Mouse (Mus musculus) hindbrain, embryonic 16.5 days (tissue): ENCODE results near the gene Erh. TPM values are rescaled to one million over a fixed set of nuclear protein-coding genes. Genes with fewer than 3 reads are reported as not detected.

ENCODE experiments used
- ATAC-seq: fragments of 200-750 bp; cut with Nextera tagmentation; 2 replicates; pipeline ENCODE4 v1.8.0; 2017; ENCODE audit warnings: moderate TSS enrichment, moderate library complexity
- H3K27ac ChIP-seq: fragments of 300-500 bp; sonication (generic); 2 replicates; pipeline ENCODE4 v1.5.1; 2014; ENCODE audit warnings: low read depth, mild to moderate bottlenecking, control low read depth, low read length, moderate library complexity
- H3K27me3 ChIP-seq: fragments of 300-500 bp; sonication (generic); replicated peaks from 2 replicates; pipeline ENCODE4 v1.6.1; 2014; ENCODE audit warnings: low read length; ENCODE audit not compliant: control insufficient read depth, insufficient read depth
- H3K36me3 ChIP-seq: fragments of 300-500 bp; sonication (generic); 2 replicates; pipeline ENCODE4 v1.6.1; 2014; ENCODE audit warnings: mild to moderate bottlenecking, low read length, moderate library complexity, mixed read lengths; ENCODE audit not compliant: control insufficient read depth, insufficient read depth
- H3K4me1 ChIP-seq: fragments of 300-500 bp; sonication (generic); 2 replicates; pipeline ENCODE4 v1.6.1; 2014; ENCODE audit warnings: low read depth, low read length; ENCODE audit not compliant: control insufficient read depth, insufficient read depth
- H3K4me2 ChIP-seq: fragments of 300-500 bp; sonication (generic); 2 replicates; pipeline ENCODE4 v1.6.1; 2014; ENCODE audit warnings: mild to moderate bottlenecking, low read length, control low read depth, moderate library complexity
- H3K4me3 ChIP-seq: fragments of 300-500 bp; sonication (generic); 2 replicates; pipeline ENCODE4 v1.5.1; 2014; ENCODE audit warnings: mild to moderate bottlenecking, low read length, control low read depth, moderate library complexity
- H3K9ac ChIP-seq: fragments of 300-500 bp; sonication (generic); 2 replicates; pipeline ENCODE4 v1.6.1; 2014; ENCODE audit warnings: low read depth, mild to moderate bottlenecking, control low read depth, low read length, moderate library complexity
- H3K9me3 ChIP-seq: fragments of 300-500 bp; sonication (generic); 2 replicates; pipeline ENCODE4 v1.6.1; 2014; ENCODE audit warnings: mild to moderate bottlenecking, low read length, moderate library complexity; ENCODE audit not compliant: control insufficient read depth
- WGBS: fragments of 180-500 bp; shearing (Covaris S2); extraction: QIAGEN DNeasy Blood & Tissue Kit; methylation state at CpG from one replicate; pipeline ENCODE4 v1.1.7; 2014; 5-methylcytosine and 5-hydroxymethylcytosine counted together
- polyA plus RNA-seq: library from polyadenylated mRNA; unstranded; fragments of >200 nt; fragmentation: Nextera tagmentation; extraction: Ambion mirVana; gene quantifications from 2 replicates; pipeline ENCODE4 v1.2.1, GENCODE M21; 2015

Erh gene
- polyA plus RNA-seq, 1 experiment from 2014 or later, result 251 TPM

- H3K4me2 ChIP-seq, result no peak overlapping the region
- no peaks in the 10 kb centered on the region for H3K27me3 ChIP-seq
- peak overlapping the region; percentile 49 for H3K27ac ChIP-seq
- H3K4me1 ChIP-seq, result peaks cover 14% of the 10 kb centered on the region
- no peaks in the 10 kb centered on the region for H3K9me3 ChIP-seq
- WGBS, result 46% methylated on average over 4 of the region's 4 CpGs
- H3K9ac ChIP-seq, result no peak overlapping the region
- H3K36me3 ChIP-seq, result 0 out of 2 replicates have a peak, but pooled peaks cover 2% of the 10 kb centered on the region
- no peak overlapping the region for H3K4me3 ChIP-seq
- ATAC-seq, result 0 out of 2 replicates have a peak, but pooled peaks have one; percentile 24
Measured at GRCm38 (mm10) chr12:80603566-80603965, 40.6 kb downstream of the Erh start.

GRCm38 (mm10) chr12:80602432-80602831 is 41.7 kb downstream of the Erh start:
- Histone ChIP-seq H3K4me3 (no peak overlapping the region), H3K4me1 (peaks cover 17% of the 10 kb centered on the region), H3K27me3 (no peaks in the 10 kb centered on the region), H3K27ac (no peak overlapping the region), H3K36me3 (0 out of 2 replicates have a peak, but pooled peaks cover 2% of the 10 kb centered on the region), H3K9ac (no peak overlapping the region), H3K9me3 (no peaks in the 10 kb centered on the region), H3K4me2 (no peak overlapping the region)
- no peak for ATAC-seq
- 97% methylated on average over 5 of the region's 5 CpGs for WGBS

DNA sequence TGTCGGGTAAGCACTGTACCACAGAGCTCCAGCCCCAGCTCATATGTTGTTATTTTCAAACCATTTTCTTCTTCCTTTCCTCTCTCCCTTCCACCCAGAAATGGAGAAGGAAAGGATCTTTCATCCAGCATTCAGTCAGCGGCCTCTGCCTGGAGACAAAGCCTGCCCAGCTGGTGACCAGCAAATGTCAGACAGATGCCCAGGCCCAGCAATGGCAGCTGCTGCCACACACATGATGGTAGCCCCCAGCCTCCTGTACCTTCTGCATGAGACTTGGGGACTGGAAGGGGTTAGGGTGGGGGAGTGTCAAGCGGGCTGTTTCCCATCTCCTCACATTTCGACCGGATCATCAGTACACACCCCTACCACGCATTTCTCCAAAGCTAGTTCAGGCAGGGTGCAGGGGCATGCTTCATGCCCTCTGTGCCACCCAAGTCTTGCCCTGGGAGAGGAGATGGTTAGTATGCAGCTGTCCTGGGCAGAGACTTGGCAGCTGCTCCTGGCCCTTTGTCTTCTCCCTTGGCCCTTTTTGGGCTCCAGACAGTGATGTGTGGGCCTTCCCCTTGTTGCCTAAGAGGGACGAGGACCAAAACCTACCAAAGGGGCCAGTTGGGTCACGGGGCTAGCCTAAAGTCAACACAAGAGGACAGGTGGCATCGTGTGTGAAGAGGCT is 42.4 kb downstream of the Erh start:
- Histone ChIP-seq H3K27me3 (no peaks in the 10 kb centered on the region), H3K4me1 (peaks cover 17% of the 10 kb centered on the region), H3K4me2 (no peak overlapping the region), H3K27ac (no peak overlapping the region), H3K9ac (no peak overlapping the region), H3K9me3 (no peaks in the 10 kb centered on the region), H3K36me3 (0 out of 2 replicates have a peak, but pooled peaks cover 2% of the 10 kb centered on the region), H3K4me3 (no peak overlapping the region)
- ATAC-seq, result no peak
- WGBS, result 79% methylated on average over 9 of the region's 9 CpGs

DNA sequence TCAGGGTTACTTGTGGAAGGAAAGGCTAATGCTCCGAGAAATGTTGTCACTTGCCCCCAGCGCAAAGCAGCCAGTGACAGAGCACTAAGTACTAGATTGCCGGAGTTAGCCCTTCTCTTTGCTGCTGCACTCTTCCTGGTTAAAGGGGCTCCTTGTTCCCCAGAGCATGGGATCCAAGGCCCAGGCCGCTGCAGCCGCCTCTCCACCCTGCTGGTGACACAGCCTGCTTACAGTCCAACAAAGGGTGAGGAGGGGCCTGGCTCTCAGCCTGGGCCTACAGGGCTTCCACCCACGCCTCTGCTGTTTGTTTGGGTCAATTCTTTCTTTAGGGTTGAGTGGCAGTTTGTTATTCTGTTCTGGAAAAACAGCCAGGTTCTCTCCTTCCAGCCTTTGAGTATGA is 45.4 kb downstream of the Erh start:
- Histone ChIP-seq H3K4me3 (no peak overlapping the region), H3K9ac (no peak overlapping the region), H3K27me3 (no peaks in the 10 kb centered on the region), H3K27ac (peak overlapping the region; percentile 73), H3K9me3 (no peaks in the 10 kb centered on the region), H3K4me2 (no peak overlapping the region), H3K4me1 (peaks cover 8% of the 10 kb centered on the region), H3K36me3 (0 out of 2 replicates have a peak, but pooled peaks cover 2% of the 10 kb centered on the region)
- 32% methylated on average over 6 of the region's 6 CpGs for WGBS
- peak; percentile 83 for ATAC-seq

DNA sequence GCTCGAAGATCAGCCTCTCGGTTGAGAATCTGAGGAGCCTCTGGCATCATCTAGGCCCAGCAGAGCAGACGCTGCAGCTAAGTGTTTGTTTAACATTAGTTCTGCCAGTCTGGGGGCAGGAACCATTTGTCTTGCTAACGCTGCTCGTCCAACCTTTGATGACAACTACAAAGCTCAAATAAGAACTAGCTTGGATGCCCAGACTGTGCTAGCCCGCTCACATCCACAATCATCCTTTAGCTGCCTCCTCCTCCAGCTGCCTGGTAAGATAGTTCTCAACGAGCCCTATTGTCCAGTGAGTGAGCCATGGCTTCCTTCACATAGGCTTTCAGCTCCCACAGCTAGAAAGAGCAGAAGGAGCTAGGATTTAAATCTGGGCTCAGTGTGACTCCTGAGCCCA is 45.9 kb downstream of the Erh start:
- H3K4me2 ChIP-seq, result no peak overlapping the region
- peaks cover 4% of the 10 kb centered on the region for H3K4me1 ChIP-seq
- H3K27me3 ChIP-seq, result no peaks in the 10 kb centered on the region
- no peak overlapping the region for H3K4me3 ChIP-seq
- 0 out of 2 replicates have a peak, but pooled peaks cover 2% of the 10 kb centered on the region for H3K36me3 ChIP-seq
- H3K9ac ChIP-seq, result no peak overlapping the region
- peak overlapping the region; percentile 73 for H3K27ac ChIP-seq
- no peak for ATAC-seq
- 25% methylated on average over 7 of the region's 7 CpGs for WGBS
- no peaks in the 10 kb centered on the region for H3K9me3 ChIP-seq

DNA sequence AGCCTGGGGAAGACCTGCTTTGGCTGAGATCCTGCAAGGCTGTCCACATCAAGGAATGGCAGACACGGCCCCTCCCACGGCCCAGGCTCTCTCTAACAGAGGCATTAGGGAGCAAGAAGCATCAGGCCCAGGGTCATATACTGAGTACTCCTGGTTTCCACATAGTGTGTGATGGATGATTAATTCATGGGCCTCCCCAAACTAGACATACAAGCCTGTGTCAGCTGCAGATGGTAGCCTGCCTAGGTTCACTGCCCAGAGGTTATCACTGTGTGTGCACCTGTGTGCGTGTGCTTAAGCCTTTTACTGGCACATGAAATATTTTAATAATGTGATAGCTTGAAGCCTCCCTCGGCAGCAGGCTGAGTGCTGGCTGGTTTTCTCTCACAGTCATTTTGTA is 48.2 kb downstream of the Erh start:
- Histone ChIP-seq H3K9me3 (no peaks in the 10 kb centered on the region), H3K4me3 (no peak overlapping the region), H3K27ac (no peak overlapping the region), H3K4me1 (peaks cover 3% of the 10 kb centered on the region; the same call in 1 of the 2 replicates), H3K36me3 (no peaks in the 10 kb centered on the region), H3K9ac (no peak overlapping the region), H3K4me2 (no peak overlapping the region), H3K27me3 (no peaks in the 10 kb centered on the region)
- no peak for ATAC-seq
- WGBS, result 78% methylated on average over 4 of the region's 4 CpGs

DNA sequence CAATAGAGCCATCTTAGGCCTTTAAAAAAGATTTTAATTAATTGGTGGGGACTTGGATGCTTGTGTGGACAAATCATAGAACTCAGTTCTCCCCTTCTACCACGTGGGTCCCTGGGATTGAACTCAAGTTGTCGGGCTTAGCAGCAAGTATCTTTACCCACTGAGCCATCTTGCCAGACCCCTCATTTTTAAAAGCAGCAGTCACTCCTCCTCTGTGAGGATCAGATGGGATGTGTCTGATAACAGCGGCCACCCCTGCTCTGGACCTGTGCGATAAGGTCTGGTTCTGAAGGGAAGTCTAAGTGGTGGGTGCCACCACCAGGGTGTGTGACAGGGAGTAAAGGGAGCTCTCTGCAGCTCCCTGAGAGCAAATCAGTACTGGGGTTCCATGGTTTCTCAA is 48.6 kb downstream of the Erh start:
- H3K27me3 ChIP-seq, result no peaks in the 10 kb centered on the region
- WGBS, result 89% methylated on average over 4 of the region's 4 CpGs
- no peak for ATAC-seq

GRCm38 (mm10) chr12:80594781-80595180 is 49.4 kb downstream of the Erh start:
- no peak for ATAC-seq
- H3K4me1 ChIP-seq, result peaks cover 3% of the 10 kb centered on the region; the same call in 1 of the 2 replicates
- H3K4me3 ChIP-seq, result no peak overlapping the region
- WGBS, result 79% methylated on average over 4 of the region's 4 CpGs
- no peaks in the 10 kb centered on the region for H3K27me3 ChIP-seq
- H3K9me3 ChIP-seq, result no peaks in the 10 kb centered on the region
- no peak overlapping the region for H3K27ac ChIP-seq
- no peak overlapping the region for H3K4me2 ChIP-seq
- peaks cover 5% of the 10 kb centered on the region; the same call in 1 of the 2 replicates for H3K36me3 ChIP-seq
- no peak overlapping the region for H3K9ac ChIP-seq

More for the DNA sequence above, 48.6 kb downstream of the Erh start:
- H3K27ac ChIP-seq, result no peak overlapping the region
- H3K4me1 ChIP-seq, result peaks cover 3% of the 10 kb centered on the region; the same call in 1 of the 2 replicates
- H3K4me3 ChIP-seq, result no peak overlapping the region
- no peaks in the 10 kb centered on the region for H3K36me3 ChIP-seq
- H3K9me3 ChIP-seq, result no peaks in the 10 kb centered on the region
- no peak overlapping the region for H3K4me2 ChIP-seq
- no peak overlapping the region for H3K9ac ChIP-seq

DNA sequence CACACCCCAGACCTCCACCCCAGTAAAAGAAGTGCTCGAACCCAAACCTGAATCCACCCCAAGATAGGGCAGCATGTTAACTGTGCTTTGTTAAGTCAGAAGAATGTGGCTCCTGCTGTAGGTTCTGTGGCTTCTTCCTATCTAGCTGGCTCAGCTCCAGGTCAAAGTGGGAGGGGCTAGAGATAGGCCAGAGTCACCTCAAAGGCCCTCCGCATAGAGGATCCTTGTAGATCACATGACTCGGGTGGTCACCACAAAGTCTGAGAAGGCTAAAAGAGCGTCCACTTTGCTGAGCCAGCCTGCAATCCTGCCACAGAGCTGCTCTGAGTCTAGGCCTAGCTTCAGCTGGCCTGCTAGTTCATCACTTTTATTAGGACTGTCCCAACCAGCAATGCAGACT is 50.0 kb downstream of the Erh start:
- Histone ChIP-seq H3K9me3 (no peaks in the 10 kb centered on the region), H3K27ac (no peak overlapping the region), H3K4me2 (no peak overlapping the region), H3K4me3 (no peak overlapping the region), H3K4me1 (peaks cover 3% of the 10 kb centered on the region; the same call in 1 of the 2 replicates), H3K9ac (no peak overlapping the region), H3K27me3 (no peaks in the 10 kb centered on the region), H3K36me3 (peaks cover 5% of the 10 kb centered on the region; the same call in 1 of the 2 replicates)
- no peak for ATAC-seq
- 89% methylated on average over 4 of the region's 4 CpGs for WGBS
